Mouse (Mus musculus) neural tube, embryonic 10.5 days (tissue): Measurements from ENCODE around the gene Mael.

Experiments
- DNase-seq: peaks from one replicate; pipeline ENCODE4 v3.0.0-alpha.2; 2017; ENCODE audit warnings: low spot score; ENCODE audit errors: extremely low spot score

Mael gene

DNA sequence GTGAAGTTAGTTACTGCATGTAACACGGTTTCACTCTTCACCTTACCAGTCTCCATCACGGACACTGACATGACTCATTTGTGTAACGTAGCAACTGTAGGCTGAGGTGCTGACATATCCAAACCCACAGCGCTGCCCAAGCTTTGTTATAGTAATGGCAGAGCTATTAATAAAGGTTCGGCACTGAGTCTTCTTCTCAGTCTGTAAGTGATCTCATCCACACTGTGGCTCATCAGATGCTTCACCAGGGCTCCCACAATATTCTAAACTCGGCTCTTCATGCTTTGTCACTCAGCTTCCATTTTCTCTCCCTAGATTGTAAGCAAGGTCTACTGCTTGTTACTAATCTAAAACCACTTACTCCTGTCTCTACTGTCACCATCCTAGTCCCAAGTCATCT, 29.2 kb downstream of the Mael start:
- DNase-seq: no peak

DNA sequence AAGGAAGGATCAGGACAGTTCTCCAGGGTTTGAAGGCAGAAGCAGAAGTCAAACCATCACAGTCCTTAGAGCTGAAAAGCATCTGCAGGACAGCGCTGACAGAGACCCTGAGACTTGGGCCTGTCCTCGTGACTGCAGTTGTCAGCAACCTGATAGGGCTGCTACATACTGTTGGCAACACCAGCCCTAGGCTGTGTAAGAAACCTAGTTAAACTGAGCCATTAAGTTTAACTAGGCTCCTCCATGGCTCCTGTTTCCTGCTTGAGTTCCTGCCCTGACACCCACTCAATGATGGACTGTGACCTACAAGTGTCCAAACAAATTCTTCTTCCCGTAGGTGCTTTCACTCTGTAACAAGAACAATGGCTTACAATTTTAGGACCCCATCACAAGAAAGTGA, 33.4 kb downstream of the Mael start:
- DNase-seq: no peak

DNA sequence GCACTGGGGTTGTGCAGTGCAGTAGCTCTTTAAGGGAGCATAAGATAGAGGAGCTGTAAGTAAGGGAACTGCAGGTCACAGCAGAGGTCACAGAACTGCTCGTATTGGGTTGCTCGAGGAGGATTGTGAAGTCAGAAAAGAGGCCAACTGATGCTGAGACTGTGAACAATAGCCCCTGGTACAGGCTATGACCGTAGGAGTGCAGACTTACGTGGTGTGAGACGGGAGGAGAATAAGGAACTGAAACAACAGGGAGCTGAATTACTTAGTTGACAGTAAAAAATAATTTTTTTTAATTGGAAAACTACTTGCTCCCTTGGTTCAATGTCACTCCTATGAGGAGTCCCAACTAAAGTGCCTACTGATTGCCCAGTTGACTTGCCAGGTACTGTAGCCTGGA, 34.4 kb downstream of the Mael start:
- no peak for DNase-seq

DNA sequence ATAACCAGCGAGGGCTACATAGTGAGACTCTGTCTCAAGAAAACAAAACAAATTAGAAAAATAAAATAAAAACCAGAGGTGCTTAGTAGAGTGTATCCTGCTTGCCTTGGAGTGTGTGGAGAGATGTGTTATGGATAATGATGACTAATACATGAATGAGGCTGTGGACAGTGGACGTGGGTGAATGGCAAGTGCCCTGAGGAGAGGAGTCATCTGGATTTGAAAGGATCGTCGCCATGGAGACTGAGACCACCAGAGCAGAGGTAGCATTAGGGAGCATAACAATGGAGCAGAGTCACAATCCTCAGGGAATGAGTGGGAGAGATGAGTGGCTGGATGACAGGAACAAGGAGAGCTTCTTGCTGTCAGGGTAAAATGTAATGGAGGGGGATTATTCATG, 48.7 kb downstream of the Mael start:
- no peak for DNase-seq

DNA sequence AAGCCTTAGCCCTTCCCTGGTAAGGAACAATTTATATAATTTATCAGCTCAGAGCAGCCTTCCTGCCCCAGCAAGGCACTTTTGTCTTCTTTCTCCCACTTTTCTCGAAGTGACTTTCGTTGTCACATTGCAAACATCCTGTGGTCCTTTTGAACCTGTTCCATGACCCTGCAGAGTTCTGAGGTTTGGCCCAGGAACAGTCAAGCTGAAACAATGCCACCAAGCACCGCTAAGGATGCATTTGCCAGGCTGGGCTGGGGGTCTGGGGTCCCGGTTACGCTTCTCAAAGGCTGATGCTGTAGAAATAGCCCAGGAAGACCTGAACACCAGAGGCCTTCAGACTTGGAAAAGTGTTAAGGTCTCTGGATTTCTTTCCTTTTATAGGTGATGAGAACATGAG, 53.2 kb downstream of the Mael start:
- no peak for DNase-seq

DNA sequence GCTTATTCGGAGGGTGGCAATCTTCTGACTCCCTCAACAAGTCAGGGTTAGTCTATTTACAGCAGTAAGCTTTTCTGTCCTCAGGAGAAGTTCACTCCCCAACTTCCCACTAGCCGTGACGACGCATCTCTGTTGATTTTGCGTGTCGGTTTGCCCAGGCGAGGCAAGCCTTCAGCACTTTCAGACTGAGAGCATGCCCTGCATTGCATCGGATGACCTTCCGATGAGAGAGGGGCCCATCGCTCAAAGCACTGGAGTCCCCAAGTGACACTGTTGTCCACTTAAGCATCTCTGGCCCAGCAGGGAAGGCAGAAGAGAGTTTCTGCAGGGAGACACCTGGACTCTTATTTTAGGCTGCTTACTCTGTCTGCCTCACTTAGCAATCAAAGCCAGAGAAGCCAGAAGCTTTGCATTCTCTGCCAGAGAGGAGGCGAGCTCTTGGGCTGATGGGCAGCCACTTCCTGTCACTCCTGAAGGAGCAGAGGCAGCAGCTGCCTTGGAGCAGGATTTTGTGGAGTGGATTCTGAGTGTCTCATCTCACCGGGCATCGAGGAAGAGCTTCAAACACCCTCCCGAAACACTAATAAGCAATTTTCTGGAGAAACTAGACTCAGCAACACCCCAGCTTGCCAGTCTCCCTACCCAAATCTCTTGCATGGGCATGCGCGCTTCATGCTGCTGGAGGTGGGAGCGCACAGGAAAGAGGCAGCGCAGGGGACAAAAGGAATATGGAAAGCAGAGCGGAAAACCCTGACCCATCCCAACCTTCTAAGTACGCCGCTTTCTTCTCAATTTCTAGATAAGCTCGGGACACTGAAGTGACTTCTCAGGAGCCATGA, 53.9 kb downstream of the Mael start:
- DNase-seq: no peak

DNA sequence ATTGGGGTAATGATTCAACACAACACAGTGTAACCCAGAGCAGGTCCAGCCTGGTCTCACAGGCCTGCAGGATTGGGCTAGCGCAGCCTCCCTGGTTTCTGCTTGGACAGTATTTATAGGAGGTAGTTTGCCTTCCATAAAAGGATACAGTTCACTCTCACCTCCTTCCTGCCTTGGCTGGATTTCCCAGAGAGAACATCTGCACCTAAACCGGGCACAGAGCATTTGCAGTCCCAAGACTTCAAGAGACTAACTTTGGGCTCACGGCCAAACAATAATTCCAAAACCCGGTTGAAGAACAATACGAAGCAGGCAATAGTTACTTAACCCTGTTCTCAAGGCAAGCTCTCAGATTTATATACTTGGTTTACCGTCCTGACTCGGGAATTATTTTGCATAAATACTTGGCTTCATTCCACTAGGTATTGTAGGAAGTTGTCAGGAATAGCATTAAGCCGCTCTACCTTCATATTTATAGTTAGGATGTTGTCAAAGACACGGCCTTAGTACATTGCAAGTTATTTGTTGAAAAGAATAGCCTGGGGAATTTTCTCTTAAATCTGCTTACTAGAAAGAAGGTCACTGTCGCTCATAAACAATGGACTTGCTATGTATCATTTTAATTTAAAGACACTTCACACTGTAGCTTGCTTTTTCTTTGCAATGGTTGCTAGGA, 55.5 kb downstream of the Mael start:
- no peak for DNase-seq

DNA sequence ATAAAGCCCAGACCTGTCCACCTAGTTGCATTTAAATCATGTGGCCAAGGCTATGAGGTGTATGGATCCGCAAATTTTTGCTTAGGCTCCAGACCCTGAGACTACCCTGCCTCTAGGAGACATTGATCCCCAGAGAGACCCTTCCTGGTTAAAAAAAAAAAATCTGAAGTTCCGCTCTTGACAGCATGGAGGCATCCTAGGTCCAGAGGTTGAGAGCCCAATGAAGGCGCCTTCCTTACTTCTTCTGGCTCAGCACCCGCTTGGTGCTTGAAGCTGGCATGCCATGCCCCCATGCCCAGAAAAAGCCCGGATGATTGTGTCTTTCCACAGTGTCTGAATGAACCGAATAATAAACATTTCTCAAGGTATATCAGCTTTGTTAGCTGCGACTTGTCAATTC, 57.0 kb downstream of the Mael start:
- DNase-seq: no peak

DNA sequence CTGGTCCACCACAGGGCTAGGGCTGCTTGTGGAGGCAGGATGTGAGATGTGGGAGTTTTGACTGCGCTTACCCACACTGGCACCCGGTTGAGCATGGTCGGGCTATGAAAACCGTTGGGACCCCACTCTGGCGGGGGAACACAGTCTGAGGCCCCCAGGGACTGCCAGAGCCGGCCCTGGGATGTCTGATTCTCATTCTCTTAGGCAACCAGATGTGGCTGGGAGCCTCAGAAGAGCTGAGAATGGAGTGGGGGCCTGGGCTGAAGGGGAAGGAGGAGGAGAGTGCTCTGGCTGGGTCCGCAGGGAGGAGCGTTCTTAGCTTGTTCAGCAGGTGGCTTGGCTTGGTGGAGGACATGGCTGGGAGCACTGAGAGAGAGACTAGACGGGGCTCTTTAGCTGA, 64.9 kb downstream of the Mael start:
- no peak for DNase-seq

DNA sequence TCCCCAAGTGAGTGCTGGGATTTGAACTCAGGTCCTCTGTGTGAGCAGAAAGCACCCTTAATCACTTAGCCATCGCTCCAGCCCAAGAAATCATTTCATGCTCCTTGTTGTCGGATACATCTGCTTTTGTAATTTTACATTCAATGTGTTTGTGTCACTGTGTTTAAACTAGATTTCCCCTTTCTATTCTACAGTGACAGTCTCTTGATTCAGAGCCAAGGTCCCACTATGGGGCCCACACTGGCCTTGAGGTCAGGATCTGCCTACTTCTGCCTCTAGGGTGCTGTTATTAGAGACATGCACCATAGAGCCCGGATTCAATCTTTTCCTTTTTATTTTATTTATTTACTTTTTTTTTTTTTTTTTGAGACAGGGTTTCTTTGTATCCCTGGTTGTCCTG, 65.6 kb downstream of the Mael start:
- DNase-seq: no peak

DNA sequence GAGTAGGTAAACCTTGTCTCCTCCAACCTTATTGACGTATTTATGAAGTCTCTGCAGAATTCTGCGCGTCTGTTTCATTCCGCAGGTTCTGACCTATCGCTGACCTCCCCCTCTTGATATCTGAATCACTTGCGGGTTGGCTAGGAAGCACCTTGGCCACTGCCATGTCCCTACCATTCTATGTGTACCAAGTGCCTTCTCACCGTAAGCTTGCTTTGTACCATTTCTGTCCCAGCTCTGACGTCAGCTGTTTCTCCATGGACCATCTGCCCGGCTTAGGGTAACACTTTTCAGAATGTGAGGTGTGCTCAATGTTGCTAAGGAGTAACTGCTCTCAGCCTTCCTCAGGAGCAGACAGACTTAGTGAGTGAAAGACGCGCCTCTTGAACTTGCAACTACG, 67.7 kb downstream of the Mael start:
- no peak for DNase-seq

DNA sequence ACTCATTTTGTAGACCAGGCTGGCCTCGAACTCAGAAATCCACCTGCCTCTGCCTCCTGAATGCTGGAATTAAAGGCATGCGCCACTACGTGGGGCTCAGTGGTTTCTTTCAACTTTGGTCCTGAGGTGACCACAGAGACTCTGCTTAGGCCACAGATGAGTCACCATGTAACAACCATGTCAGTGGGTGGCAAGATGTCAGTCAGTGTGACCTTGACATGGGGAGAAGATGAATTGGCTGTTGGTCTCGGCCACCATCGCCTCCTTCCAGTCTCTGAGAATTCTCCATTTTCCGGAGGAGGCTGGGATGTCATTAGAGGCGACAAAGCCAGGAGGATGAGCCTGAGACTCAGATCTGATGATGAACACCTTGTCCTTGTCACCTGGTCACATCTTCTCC, 68.8 kb downstream of the Mael start:
- no peak for DNase-seq

DNA sequence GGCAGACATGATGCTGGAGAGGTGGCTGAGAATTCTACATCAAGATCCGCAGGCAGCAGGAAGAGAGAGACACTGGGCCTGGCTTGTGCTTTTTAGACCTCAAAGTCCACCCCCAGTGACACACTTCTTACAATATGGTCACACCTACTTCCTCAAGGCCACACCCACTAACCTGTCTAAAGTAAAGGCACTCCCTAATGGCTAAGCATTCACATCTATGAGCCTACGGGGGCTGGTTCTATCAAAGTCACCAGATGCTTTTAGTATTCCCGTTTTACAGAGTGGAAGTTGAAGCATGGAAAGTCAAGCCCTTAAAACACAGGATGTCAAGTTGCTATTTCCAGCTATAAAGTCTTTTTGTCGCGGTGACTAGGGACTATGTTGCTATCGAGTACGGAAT, 70.5 kb downstream of the Mael start:
- no peak for DNase-seq

DNA sequence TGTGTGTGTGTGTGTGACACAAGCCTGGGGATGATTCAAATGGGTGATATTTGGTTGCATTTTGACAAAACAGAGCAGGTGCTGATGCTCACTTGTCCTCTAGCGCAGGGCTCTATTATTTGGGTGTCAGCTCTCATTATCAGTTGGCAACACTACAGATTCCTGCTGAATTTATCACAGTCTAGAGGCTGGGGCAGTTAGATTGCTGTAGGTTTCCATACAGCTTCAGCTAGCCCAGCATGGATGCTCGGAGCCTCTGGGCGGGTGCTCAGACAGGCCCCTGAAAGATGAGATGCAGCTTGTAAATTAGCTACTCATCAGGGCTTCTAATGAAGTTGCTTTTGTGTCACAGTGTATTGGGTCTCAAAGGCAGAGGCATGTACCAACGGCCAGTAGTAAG, 71.1 kb downstream of the Mael start:
- no peak for DNase-seq

DNA sequence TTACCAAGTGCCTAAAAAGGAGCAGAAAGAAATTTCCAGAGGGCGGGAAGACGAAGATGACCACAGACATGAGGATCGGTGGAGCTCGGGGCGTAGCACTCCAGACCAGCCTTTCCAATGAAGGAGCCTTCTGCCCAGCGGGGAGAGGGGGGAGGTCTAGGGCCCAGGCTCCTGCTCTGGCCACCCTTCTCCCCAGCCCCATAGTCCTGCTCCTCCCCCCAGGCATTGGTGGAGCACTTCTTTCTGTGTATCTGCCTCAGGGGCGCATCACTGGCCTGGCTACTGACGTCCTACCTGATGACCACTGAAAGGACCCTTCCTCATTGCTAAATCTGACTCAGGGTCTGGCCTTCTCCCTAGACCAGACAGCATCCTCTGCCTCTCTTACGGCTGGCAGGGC, 73.4 kb downstream of the Mael start:
- DNase-seq: no peak

DNA sequence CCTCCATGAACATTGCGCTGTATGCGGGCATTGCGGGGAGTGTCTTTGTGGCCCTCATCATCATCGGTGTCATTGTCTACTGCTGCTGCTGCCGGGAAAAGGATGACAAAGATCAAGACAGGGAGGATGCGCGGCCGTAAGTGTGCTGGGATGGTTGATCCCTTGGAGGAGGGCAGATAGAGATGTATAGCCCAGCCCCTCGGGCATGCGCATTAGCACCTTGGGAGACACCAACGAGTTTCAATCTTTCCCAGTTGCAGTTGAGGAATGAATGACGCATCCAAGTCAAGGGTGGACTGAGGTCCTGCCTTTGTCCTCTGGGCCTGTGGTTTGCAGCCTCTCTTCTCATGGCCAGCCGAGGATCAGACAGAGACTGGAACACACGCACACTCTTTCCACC, 74.0 kb downstream of the Mael start:
- no peak for DNase-seq

DNA sequence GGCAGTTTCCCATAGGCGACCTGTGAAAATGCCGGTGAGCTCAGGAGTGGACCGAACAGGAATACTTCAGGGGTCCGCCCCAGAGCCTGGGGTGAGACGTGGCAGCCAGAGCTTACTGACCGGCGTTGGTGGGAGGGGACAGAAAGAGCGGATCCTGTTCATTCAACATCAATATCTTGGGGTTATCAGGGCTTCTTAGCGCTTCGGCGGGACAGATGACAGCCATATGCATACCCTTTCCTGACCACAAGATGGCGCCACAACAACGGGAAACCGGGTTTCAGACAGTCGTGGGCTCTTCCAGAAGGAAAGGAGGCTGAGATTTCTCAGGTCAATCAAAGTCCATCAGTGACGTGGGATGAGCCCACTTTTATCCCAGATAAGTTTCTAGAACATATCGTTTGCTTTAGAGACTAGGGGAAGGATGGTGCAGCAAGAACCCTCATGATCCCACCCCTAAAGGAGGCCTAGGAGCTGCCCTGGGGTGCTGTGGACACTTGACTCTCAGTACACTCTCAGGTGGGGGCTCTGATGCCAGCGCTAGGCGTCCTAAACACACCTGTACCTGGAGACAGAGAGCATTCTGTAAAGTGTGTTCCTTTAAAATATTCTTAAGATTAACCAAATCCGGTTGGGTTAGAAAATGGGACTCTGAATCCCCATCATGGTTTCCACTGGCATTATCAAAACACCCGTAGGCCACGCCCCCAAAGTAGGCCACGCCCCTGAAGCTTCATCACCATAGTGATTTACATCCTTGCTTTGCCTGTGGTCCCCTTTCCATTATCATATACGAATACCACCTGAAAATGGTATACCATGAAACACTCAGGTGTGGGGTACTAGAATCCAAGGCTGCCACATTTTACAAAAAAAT, 77.7 kb downstream of the Mael start:
- peak; percentile 86 for DNase-seq

DNA sequence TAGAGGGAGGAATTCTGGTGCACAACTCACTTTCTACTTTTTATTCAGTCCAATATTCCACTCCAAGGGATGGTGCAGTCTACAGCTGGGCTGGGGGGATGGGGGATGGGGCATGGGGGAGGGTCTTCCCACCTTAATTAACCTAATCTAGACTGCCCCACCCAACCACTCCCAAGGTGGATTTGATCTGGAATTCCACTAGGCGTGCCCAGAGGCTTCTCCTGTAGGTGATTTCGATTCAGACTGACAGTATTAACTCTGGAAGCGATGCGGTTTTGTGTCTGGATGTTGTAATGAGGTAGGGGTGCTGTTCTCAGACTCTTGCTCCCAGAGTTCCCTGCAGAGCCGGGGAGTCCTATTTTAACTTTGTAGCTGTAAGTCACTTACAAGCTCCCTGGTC, 78.4 kb downstream of the Mael start:
- DNase-seq: no peak

DNA sequence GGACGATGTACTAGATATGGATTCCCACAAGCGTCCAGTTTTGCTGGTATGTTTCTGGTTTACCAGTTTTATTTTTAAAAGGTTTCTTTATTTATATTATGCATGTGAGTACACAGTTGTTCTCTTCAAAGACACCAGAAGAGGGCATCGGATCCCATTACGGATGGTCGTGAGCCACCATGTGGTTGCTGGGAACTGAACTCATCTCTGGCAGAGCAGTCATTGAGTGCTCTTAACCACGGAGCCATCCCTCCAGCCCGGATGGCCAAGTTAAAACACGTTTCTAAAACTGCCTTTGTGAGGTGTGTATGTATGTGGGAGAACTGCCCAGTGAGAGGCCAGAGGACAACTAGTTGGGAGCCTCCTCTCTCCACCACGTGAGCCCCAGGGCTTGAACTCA, 79.9 kb downstream of the Mael start:
- DNase-seq: no peak

DNA sequence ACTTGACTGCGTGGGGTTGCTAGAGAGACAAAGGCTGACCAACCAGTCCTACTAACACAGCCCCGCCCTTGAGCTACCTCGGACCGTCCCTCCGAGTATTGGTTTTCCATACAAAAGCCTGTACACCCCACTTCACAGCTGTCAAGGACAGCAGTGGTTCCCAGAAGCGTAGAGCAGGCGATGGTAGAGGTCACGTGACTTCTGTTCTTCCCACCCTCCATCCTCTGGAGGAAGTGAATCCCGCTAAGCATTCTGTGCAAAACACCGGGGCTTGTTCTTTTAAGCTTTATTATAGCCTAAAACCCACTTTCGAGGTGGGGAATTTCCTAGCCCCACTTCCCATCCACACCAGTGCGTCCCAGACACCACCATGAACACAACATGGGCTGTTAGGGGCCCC, 80.8 kb downstream of the Mael start:
- DNase-seq: no peak

DNA sequence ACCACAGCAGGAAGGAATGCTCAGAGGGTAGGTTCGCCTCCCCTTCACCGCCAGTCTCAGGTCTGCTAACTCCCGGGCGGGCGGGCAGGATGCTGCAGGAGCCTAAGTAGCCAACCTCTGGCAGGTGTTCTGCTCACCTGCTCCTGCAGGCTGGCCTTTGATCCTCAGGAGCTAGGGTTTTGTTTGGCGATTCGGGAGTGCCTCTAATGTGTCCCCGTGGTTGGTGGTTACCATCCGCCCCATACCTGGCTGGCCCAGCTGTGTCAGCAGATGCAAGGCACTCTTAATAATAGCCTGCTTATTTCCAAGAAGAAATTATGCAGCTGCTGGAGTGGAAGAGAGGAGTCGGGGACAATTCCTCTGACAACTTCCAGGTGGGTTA, 83.4 kb downstream of the Mael start:
- no peak for DNase-seq
